Mouse (Mus musculus) cerebellum, postnatal 4 days (tissue): ENCODE results near the gene Olfr694.
"Not testable (repeated sequence)": the region's sequence is repeated elsewhere in the genome, so short reads cannot be mapped to it uniquely, and the experiment has no call there.

Source experiments
- DNase-seq, 2 experiments: peaks; one replicate each; pipeline ENCODE4 v3.0.0; 2022; ENCODE audit warnings: low spot score in 2 of 2, mixed read lengths in 1 of 2

Olfr694 gene

GRCm38 (mm10) chr7:106691714-106692113 lies at the start of gene Olfr694:
Olfr694 (minus strand) TSS chr7:106691814.
- no peak for DNase-seq

DNA sequence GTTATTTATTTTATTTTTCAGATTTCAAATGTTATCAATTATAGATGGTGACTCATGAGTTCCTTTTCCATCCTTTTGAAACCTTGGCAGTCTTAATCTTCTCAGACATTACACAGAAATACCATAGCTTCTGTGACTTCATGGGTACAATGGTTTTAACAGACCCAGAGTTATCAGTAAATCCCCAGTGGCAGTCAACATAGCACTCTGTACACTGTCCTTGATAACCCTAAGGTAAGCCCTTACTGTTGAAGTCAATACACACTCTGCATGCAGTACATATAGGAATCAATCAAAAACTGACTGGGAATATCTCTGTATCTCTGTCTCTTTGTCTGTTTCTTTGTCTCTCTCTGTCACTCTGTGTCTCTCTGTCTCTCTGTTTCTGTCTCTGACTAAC lies 45.4 kb upstream of the Olfr694 start:
- DNase-seq: no peak

DNA sequence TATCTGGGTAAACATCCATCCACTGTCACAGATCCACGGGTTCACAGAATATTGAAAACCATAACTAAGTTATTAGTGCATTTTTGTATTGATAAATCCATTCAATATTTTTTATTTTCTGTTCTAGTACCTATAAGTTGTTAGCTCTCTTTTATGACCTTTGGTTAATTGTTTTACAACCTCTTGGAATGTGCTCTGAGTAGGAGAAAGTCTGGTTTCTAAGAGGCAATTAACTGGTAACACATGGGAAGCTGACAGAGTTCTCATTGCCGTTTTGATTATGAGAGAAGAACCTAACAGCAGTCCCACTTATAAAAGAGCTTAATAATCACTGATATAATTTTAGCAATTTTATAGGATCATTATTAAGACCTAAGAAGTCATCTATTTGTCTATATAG lies 42.1 kb upstream of the Olfr694 start:
- DNase-seq: no peak

DNA sequence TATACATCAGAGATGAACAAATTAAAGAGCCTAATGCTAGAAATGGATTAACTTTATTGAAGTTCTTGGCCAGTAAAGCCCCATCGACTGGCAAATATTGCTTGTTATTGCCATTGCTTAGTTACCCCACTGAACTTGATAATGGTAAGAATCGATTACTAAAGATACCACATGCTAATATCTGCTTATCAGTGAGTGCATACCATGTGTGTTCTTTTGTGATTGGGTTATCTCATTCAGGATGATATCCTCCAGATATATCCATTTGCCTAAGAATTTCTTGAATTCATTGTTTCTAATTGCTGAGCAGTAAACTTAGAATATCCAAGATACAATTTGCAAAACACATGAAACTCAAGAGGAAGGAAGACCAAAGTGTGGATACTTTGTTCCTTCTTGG lies 34.0 kb upstream of the Olfr694 start:
- DNase-seq: not testable (repeated sequence)

- DNase-seq: no peak
Measured at GRCm38 (mm10) chr7:106716296-106716695, 24.7 kb upstream of the Olfr694 start, which contains the start of gene Olfr695. Olfr695 (minus strand) TSS chr7:106716396.

DNA sequence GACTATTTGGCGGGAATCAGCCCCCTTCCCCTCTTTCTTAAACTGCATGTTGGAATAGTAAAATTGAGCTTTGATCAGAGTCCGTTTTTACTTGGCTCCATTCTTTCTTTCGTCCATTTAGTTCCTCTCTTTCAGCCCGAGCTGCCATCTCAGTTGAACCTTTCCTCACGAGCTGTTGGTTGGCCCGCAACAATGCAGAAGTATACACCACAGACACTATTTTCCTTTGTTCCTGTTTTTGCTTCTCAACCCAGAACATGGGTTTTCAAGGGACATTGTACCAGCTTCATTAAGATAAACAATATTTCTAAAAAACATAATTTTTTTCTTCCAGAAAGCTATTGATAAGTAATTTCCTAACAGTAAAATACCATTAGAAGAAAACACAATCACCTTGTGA lies 19.8 kb upstream of the Olfr694 start:
- DNase-seq: no peak

DNA sequence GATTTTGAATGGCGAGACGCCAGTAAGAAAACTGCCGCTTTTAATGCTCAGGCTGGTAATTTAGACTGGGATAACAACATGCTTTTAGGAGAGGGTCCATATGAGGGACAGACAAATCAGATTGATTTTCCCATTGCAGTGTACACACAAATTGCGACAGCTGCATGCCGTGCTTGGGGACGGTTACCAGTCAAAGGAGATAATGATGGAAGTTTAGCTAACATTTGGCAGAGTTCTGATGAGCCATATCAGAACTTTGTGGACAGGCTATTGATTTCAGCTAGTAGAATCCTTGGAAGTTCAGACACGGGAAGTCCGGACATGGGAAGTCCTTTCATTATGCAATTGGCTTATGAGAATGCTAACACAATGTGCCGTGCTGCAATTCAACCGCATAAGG lies 16.1 kb upstream of the Olfr694 start:
- DNase-seq: not testable (repeated sequence)

DNA sequence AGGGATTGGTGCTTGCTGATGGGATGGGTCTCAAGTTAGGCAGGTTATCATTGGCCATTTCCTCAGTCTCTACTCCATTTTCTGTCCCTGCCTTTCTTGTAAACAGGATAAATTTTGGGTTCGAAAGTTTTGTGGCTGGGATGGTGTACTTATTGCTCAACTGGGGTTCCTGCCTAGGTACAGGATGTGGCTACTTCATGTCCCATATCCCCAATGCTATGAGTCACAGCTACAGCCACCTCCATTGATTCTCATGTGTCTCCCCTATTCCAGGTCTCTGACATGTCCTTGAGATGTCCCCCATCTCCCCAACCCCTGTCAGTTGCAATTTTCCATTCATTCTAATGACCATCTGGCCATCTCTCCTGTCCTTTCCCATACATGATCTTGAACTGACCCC lies 5.3 kb upstream of the Olfr694 start:
- DNase-seq: no peak

DNA sequence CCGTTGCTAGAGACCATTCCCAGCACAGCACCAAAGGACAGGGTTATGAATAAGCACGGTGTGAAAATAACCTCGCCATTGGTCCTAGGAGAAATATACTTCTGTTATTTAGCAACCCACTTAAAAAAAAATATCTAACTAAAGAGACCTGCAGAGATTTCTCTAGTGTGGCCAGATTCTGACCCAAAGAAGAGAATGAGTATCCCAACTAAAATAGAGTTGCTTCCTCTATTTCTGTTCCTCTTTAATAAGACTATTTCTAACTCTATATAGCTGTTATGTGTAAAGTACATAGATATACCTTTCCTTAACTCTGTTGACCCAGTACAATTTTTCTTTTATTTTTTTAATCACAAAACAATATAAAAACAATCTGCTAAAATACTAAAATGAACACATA lies 1.4 kb upstream of the Olfr694 start:
- DNase-seq: no peak

- DNase-seq: no peak
Measured at GRCm38 (mm10) chr7:106685382-106685781, 6.2 kb downstream of the Olfr694 start.

GRCm38 (mm10) chr7:106680484-106680883 lies 11.1 kb downstream of the Olfr694 start, which contains the start of gene Olfr693:
Olfr693 (minus strand) TSS chr7:106680584.
- DNase-seq: no peak

GRCm38 (mm10) chr7:106652344-106652652 lies 39.3 kb downstream of the Olfr694 start:
- DNase-seq: no peak

DNA sequence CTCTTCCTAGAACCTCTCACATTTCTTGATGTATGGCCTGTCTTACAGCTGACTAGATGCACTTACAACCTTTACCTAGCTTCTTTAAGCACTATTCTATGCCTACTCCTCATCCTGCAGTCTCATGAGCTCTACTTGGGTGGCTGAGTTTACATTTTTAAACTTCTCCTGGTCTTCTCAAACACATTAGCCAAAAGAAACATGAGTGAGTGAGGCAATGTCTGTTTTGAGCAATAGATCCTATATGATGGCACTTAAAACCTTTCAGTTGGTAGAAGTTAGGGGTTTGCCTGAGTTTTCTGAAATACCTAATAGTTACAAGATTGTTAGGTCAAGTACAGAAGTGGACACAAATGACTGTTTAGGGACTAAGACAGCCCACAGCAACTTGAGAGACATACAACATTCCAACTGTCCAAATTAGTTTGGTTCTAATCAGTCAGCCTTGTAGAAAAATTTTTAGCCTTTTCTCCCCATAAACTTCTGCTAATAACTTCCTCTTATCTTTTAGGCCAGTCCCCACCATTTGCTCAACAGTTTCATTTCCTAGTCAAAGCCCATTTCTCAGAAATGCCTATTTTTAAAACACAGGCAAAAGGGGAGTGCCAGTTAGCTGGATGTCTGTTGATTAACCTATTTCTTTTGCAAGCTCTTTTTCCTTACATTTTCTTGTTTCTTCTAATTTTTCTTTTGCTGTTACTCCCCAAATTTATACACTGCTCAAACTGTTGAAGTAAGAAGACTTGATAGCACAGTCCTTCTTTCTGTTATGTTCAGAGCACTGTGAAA lies 39.9 kb downstream of the Olfr694 start:
- DNase-seq: no peak

DNA sequence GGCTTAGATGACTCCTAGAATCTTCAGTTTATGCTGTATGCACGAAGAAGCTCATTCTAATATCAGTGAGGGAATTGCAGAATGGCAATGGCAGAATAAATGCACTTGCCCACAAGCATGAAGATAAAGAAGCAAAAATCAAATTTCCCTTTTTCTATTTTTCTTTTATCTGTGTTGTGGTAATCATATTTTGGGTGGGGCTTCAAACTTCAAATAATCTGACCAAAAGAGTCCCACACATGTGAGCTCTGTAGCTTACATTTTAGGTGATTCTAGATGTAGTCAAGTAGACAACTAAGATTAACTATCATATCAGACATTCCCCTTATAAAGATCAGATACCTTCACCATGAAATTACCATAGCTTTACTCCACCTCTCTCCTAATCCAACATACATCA lies 41.8 kb downstream of the Olfr694 start:
- DNase-seq: no peak

GRCm38 (mm10) chr7:106645261-106645660 lies 46.4 kb downstream of the Olfr694 start:
- DNase-seq: no peak

DNA sequence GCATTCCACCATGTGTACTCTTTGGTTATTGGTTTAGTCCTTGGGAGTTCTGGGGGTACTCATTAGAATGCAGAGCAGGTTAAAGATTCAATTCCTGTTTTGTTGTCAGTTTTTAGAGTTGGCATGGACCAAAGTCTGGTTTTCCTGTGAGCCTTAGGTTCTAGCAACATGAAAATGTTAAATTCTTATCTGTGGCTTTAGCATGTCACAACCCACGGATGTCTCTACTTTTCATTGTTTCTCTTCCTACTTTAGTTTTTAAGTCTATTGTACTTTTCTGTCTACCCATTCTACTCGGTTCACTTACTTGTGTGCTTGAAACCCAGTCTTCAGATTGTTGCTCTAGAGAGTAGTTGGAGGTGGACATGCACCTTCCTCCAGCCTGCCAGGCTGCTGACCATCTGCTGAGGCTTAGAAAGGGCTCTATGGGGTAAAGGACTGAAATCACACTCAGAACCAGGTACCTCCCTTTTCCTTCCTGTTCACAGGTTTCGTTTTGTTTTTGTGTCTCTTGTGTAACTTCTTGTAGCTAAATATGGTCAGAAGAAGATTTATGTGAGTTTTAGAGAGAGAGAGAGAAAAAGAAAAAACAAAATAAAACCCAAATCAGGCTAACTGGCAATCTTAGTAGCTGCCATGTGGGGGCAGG lies 47.3 kb downstream of the Olfr694 start:
- DNase-seq: no peak

GRCm38 (mm10) chr7:106640839-106641238 lies 50.8 kb downstream of the Olfr694 start:
- no peak for DNase-seq

GRCm38 (mm10) chr7:106635560-106635959 lies 56.1 kb downstream of the Olfr694 start:
- DNase-seq: no peak
